Mouse (Mus musculus): ENCODE data around the gene Padi1. TPM values are rescaled to one million over a fixed set of nuclear protein-coding genes. Genes with fewer than 3 reads are reported as not detected.

Gene Padi1
- polyA plus RNA-seq (2014; fragmentation: Illumina TruSeq; extraction: RNeasy Lipid Tissue Mini Kit (QIAGEN cat#74804); ENCODE audit: low read depth, low replicate concordance): not detected

GRCm38 (mm10) chr4:140845666-140846065, at the start of gene Padi1:
TSS of gene Padi1 (minus strand) at chr4:140845778.

GRCm38 (mm10) chr4:140810458-140811260, 34.9 kb downstream of the Padi1 start, which contains the start of gene Padi3:
TSS of gene Padi3 (minus strand) at chr4:140810648.

GRCm38 (mm10) chr4:140774025-140774800, 71.4 kb downstream of the Padi1 start, which contains the start of gene Padi4:
TSS of gene Padi4 (minus strand) at chr4:140774236.

Other genes with a start within 250 kb of the Padi1 start
- 3.2 TPM for gene Arhgef10l, start 179.8 kb downstream of the Padi1 start, polyA plus RNA-seq (2014; fragmentation: Illumina TruSeq; extraction: RNeasy Lipid Tissue Mini Kit (QIAGEN cat#74804); ENCODE audit: low read depth, low replicate concordance)
- gene Rcc2, start 145.2 kb downstream of the Padi1 start, polyA plus RNA-seq (2014; fragmentation: Illumina TruSeq; extraction: RNeasy Lipid Tissue Mini Kit (QIAGEN cat#74804); ENCODE audit: low read depth, low replicate concordance): 5.9 TPM
- not detected for gene Padi6, start 103.1 kb downstream of the Padi1 start, polyA plus RNA-seq (2014; fragmentation: Illumina TruSeq; extraction: RNeasy Lipid Tissue Mini Kit (QIAGEN cat#74804); ENCODE audit: low read depth, low replicate concordance)
- gene Padi4, start 71.5 kb downstream of the Padi1 start, polyA plus RNA-seq (2014; fragmentation: Illumina TruSeq; extraction: RNeasy Lipid Tissue Mini Kit (QIAGEN cat#74804); ENCODE audit: low read depth, low replicate concordance): 0.44 TPM
- gene Padi3, start 35.1 kb downstream of the Padi1 start, polyA plus RNA-seq (2014; fragmentation: Illumina TruSeq; extraction: RNeasy Lipid Tissue Mini Kit (QIAGEN cat#74804); ENCODE audit: low read depth, low replicate concordance): not detected
- 0.91 TPM for gene Padi2, start 60.6 kb upstream of the Padi1 start, polyA plus RNA-seq (2014; fragmentation: Illumina TruSeq; extraction: RNeasy Lipid Tissue Mini Kit (QIAGEN cat#74804); ENCODE audit: low read depth, low replicate concordance)
- 74.4 TPM for gene Sdhb, start 115.4 kb upstream of the Padi1 start, polyA plus RNA-seq (2014; fragmentation: Illumina TruSeq; extraction: RNeasy Lipid Tissue Mini Kit (QIAGEN cat#74804); ENCODE audit: low read depth, low replicate concordance)
- gene Atp13a2, start 141.1 kb upstream of the Padi1 start, polyA plus RNA-seq (2014; fragmentation: Illumina TruSeq; extraction: RNeasy Lipid Tissue Mini Kit (QIAGEN cat#74804); ENCODE audit: low read depth, low replicate concordance): 1.1 TPM
- gene Mfap2, start 164.6 kb upstream of the Padi1 start, polyA plus RNA-seq (2014; fragmentation: Illumina TruSeq; extraction: RNeasy Lipid Tissue Mini Kit (QIAGEN cat#74804); ENCODE audit: low read depth, low replicate concordance): not detected
- gene Crocc, start 214.8 kb upstream of the Padi1 start, polyA plus RNA-seq (2014; fragmentation: Illumina TruSeq; extraction: RNeasy Lipid Tissue Mini Kit (QIAGEN cat#74804); ENCODE audit: low read depth, low replicate concordance): 0.85 TPM
- 15.4 TPM for gene Necap2, start 232.6 kb upstream of the Padi1 start, polyA plus RNA-seq (2014; fragmentation: Illumina TruSeq; extraction: RNeasy Lipid Tissue Mini Kit (QIAGEN cat#74804); ENCODE audit: low read depth, low replicate concordance)
- gene Spata21, start 242.6 kb upstream of the Padi1 start, polyA plus RNA-seq (2014; fragmentation: Illumina TruSeq; extraction: RNeasy Lipid Tissue Mini Kit (QIAGEN cat#74804); ENCODE audit: low read depth, low replicate concordance): not detected

Data from sigmoid colon, adult 10 weeks (tissue).